Mouse (Mus musculus) CH12.LX (cell line): ENCODE data around the gene Kif26b. TPM values are rescaled to one million over a fixed set of nuclear protein-coding genes. Genes with fewer than 3 reads are reported as not detected.

ENCODE experiments used
- DNase-seq: peaks from one replicate; pipeline ENCODE4 v3.0.0-alpha.2; 2013; ENCODE audit errors: extremely low read depth
- H3K27ac ChIP-seq: 2 replicates; pipeline ENCODE4 v1.5.1; 2012; ENCODE audit warnings: low read depth, mild to moderate bottlenecking, control low read depth, moderate library complexity; ENCODE audit not compliant: insufficient read depth
- H3K27me3 ChIP-seq: replicated peaks from 2 replicates; pipeline ENCODE3; 2012; ENCODE audit warnings: inconsistent platforms
- H3K36me3 ChIP-seq, 2 experiments: replicated peaks in 1 of 2; 2 replicates each; pipeline versions ENCODE3 to v1.6.1; 2012; ENCODE audit warnings: inconsistent platforms in 1 of 2, low read length in 1 of 2, mild to moderate bottlenecking in 1 of 2, mixed read lengths in 1 of 2, moderate library complexity in 1 of 2; ENCODE audit not compliant: control insufficient read depth in 1 of 2, insufficient read depth in 1 of 2
- H3K4me1 ChIP-seq, 2 experiments: 2 replicates each; pipeline ENCODE4 v1.6.1; 2012; ENCODE audit warnings: inconsistent platforms in 1 of 2, moderate library complexity in 1 of 2; ENCODE audit not compliant: insufficient read depth in 2 of 2, control insufficient read depth in 1 of 2
- H3K4me2 ChIP-seq: 2 replicates; pipeline ENCODE4 v1.6.1; 2012; ENCODE audit warnings: low read depth, mild to moderate bottlenecking, control low read depth; ENCODE audit not compliant: poor library complexity, insufficient read depth, severe bottlenecking
- H3K4me3 ChIP-seq, 3 experiments: fragments of 150-350 bp in 1 of 3; sonication (generic) in 1 of 3; replicated peaks in 1 of 3; 2 replicates each; pipeline versions ENCODE3 to v1.5.1; 2011 to 2012; ENCODE audit warnings: low read depth in 2 of 3, low read length in 2 of 3, mild to moderate bottlenecking in 2 of 3, moderate library complexity in 2 of 3, control low read depth in 1 of 3, improper control_type of control experiment in 1 of 3, inconsistent platforms in 1 of 3, mixed read lengths in 1 of 3; ENCODE audit not compliant: poor library complexity in 1 of 3
- H3K79me2 ChIP-seq: replicated peaks from 2 replicates; pipeline ENCODE4 v1.6.1; 2012; ENCODE audit warnings: mild to moderate bottlenecking, moderate library complexity; ENCODE audit not compliant: control insufficient read depth, poor library complexity, insufficient read depth, severe bottlenecking; ENCODE audit errors: extremely low read depth
- H3K9ac ChIP-seq: 2 replicates; pipeline ENCODE4 v1.6.1; 2012; ENCODE audit warnings: low read depth, mild to moderate bottlenecking, control low read depth, moderate library complexity; ENCODE audit not compliant: insufficient read depth
- H3K9me3 ChIP-seq: replicated peaks from 2 replicates; pipeline ENCODE3; 2012; ENCODE audit warnings: low read length, inconsistent platforms, mixed read lengths
- CHD1 ChIP-seq: IDR thresholded peaks from 2 replicates; pipeline ENCODE4 v1.6.1; 2012; ENCODE audit warnings: low read depth, low read length, improper control_type of control experiment, inconsistent platforms
- CTCF ChIP-seq, 2 experiments: IDR thresholded peaks in 1 of 2; conservative IDR thresholded peaks in 1 of 2; 2 replicates each; pipeline ENCODE4 v1.5.1; 2011 to 2012; ENCODE audit warnings: low read depth in 2 of 2, low read length in 2 of 2, improper control_type of control experiment in 1 of 2, inconsistent platforms in 1 of 2, mild to moderate bottlenecking in 1 of 2, moderate library complexity in 1 of 2
- ELF1 ChIP-seq: IDR thresholded peaks from 2 replicates; pipeline ENCODE4 v1.6.1; 2014; ENCODE audit warnings: low read depth, mild to moderate bottlenecking, inconsistent platforms, low read length, improper control_type of control experiment
- EP300 ChIP-seq: IDR thresholded peaks from 2 replicates; pipeline ENCODE4 v1.6.1; 2011; ENCODE audit warnings: low read length, improper control_type of control experiment
- ETS1 ChIP-seq: conservative IDR thresholded peaks from 2 replicates; pipeline ENCODE4 v1.6.1; 2012; ENCODE audit warnings: low read depth, mild to moderate bottlenecking, inconsistent platforms, low read length, improper control_type of control experiment, moderate library complexity
- IRF4 ChIP-seq: IDR thresholded peaks from 2 replicates; pipeline ENCODE4 v1.6.1; 2014; ENCODE audit warnings: low read depth, mild to moderate bottlenecking, inconsistent platforms, low read length, improper control_type of control experiment
- KAT2A ChIP-seq: IDR thresholded peaks from 2 replicates; pipeline ENCODE4 v1.6.1; 2012; ENCODE audit warnings: low read length, improper control_type of control experiment, inconsistent platforms; ENCODE audit not compliant: insufficient replicate concordance
- MAX ChIP-seq: IDR thresholded peaks from 2 replicates; pipeline ENCODE4 v1.6.1; 2011; ENCODE audit warnings: low read length, improper control_type of control experiment
- MEF2A ChIP-seq: IDR thresholded peaks from 2 replicates; pipeline ENCODE4 v1.6.1; 2014; ENCODE audit warnings: low read depth, mild to moderate bottlenecking, inconsistent platforms, low read length, improper control_type of control experiment, borderline replicate concordance
- MYC ChIP-seq: IDR thresholded peaks from 2 replicates; pipeline ENCODE4 v1.6.1; 2011; ENCODE audit warnings: low read depth, mild to moderate bottlenecking, improper control_type of control experiment, low read length
- NELFE ChIP-seq: IDR thresholded peaks from 2 replicates; pipeline ENCODE4 v1.6.1; 2011; ENCODE audit warnings: low read depth, low read length, improper control_type of control experiment
- NRF1 ChIP-seq: IDR thresholded peaks from 2 replicates; pipeline ENCODE4 v1.6.1; 2014; ENCODE audit warnings: low read depth, mild to moderate bottlenecking, inconsistent platforms, low read length, improper control_type of control experiment, moderate library complexity
- POLR2AphosphoS2 ChIP-seq: IDR thresholded peaks from 2 replicates; pipeline ENCODE4 v1.6.1; 2011; ENCODE audit warnings: low read depth, low read length, improper control_type of control experiment
- RAD21 ChIP-seq: IDR thresholded peaks from 2 replicates; pipeline ENCODE4 v1.6.1; 2011; ENCODE audit warnings: low read depth, mild to moderate bottlenecking, low read length, improper control_type of control experiment, moderate library complexity
- RCOR1 ChIP-seq: conservative IDR thresholded peaks from 2 replicates; pipeline ENCODE4 v1.6.1; 2012; ENCODE audit warnings: low read depth, mild to moderate bottlenecking, inconsistent platforms, low read length, improper control_type of control experiment
- SIN3A ChIP-seq: IDR thresholded peaks from 2 replicates; pipeline ENCODE4 v1.6.1; 2012; ENCODE audit warnings: low read length, improper control_type of control experiment, inconsistent platforms
- TBP ChIP-seq: conservative IDR thresholded peaks from 2 replicates; pipeline ENCODE4 v1.6.1; 2011; ENCODE audit warnings: low read depth, low read length, improper control_type of control experiment
- TCF12 ChIP-seq: IDR thresholded peaks from 2 replicates; pipeline ENCODE4 v1.6.1; 2014; ENCODE audit warnings: low read depth, mild to moderate bottlenecking, inconsistent platforms, low read length, improper control_type of control experiment
- UBTF ChIP-seq: IDR thresholded peaks from 2 replicates; pipeline ENCODE4 v1.6.1; 2012; ENCODE audit warnings: low read depth, mild to moderate bottlenecking, inconsistent platforms, low read length, improper control_type of control experiment, moderate library complexity
- ZMIZ1 ChIP-seq: IDR thresholded peaks from 2 replicates; pipeline ENCODE4 v1.6.1; 2012; ENCODE audit warnings: low read depth, mild to moderate bottlenecking, inconsistent platforms, low read length, improper control_type of control experiment
- ZNF384 ChIP-seq: IDR thresholded peaks from 2 replicates; pipeline ENCODE4 v1.6.1; 2012; ENCODE audit warnings: low read depth, low read length, improper control_type of control experiment, inconsistent platforms
- dilution Hi-C: fragments of 300-500 bp; cut with MboI; formaldehyde crosslinking; loops from 2 replicates; pipeline ENCODE4 v1.14.3; 2020; ENCODE audit warnings: low sequenced_read_pairs; ENCODE audit not compliant: extremely low pct_unique_long_range_greater_than_20kb, extremely low pct_ligation_motif_present
- in situ Hi-C: fragments of 300-500 bp; cut with MboI; formaldehyde crosslinking; loops from 3 replicates; pipeline ENCODE4 v1.14.3; 2019; ENCODE audit warnings: low sequenced_read_pairs, low pct_ligation_motif_present, low pct_unique_long_range_greater_than_20kb, mixed read lengths
- polyA plus RNA-seq: library from polyadenylated mRNA; unstranded; fragments of >175 nt; gene quantifications from 2 replicates; pipeline ENCODE4 v1.2.1, GENCODE M21; 2012; ENCODE audit warnings: low read depth; ENCODE audit not compliant: insufficient read length
- total RNA-seq, 2 experiments: library from RNA; depleted of rRNA; stranded (reverse); fragments of 300-350 nt in 1 of 2; fragments of >200 nt in 1 of 2; gene quantifications; 2 replicates each; pipeline ENCODE4 v1.2.3; 2012 to 2014

Gene Kif26b
- total and polyA plus RNA-seq, 3 experiments: 0.09 TPM; not detected in 2

- H3K79me2 ChIP-seq: no peaks in the 10 kb centered on the region
- H3K9me3 ChIP-seq: peaks cover 2% of the 10 kb centered on the region
- H3K27ac ChIP-seq: no peak overlapping the region
- no peak overlapping the region for H3K4me3 ChIP-seq
- H3K4me2 ChIP-seq: no peak overlapping the region
- DNase-seq: no peak
- no peaks in the 10 kb centered on the region for H3K27me3 ChIP-seq
- H3K9ac ChIP-seq: no peak overlapping the region
- dilution Hi-C loops (no loop called here), in situ Hi-C loops (no loop called here)
- H3K4me1 ChIP-seq: peaks cover 0 to 17% of the 10 kb centered on the region in 2 experiments; a peak in 2 of 4 replicates
- TF ChIP-seq EP300 (no peak), MEF2A (no peak), ZMIZ1 (no peak), IRF4 (no peak), ETS1 (no peak)
- no peaks in the 10 kb centered on the region for H3K36me3 ChIP-seq
Observed at GRCm38 (mm10) chr1:178733035-178733434, 204.1 kb downstream of the Kif26b start.

GRCm38 (mm10) chr1:178734576-178734975, 205.7 kb downstream of the Kif26b start:
- Histone ChIP-seq H3K4me1 (peaks cover 0 to 14% of the 10 kb centered on the region in 2 experiments; a peak in 2 of 4 replicates), H3K9me3 (peaks cover 2% of the 10 kb centered on the region), H3K4me2 (no peak overlapping the region), H3K4me3 (no peak overlapping the region)
- TF ChIP-seq RAD21 (no peak), SIN3A (no peak), NRF1 (no peak), ETS1 (no peak), TCF12 (no peak), RCOR1 (no peak), KAT2A (no peak), TBP (no peak), MYC (no peak), ZMIZ1 (no peak), EP300 (no peak)
- TF ChIP-seq, all 38 proteins: peak for 0
- Histone ChIP-seq H3K9ac (no peak overlapping the region), H3K36me3 (no peaks in the 10 kb centered on the region), H3K27me3 (no peaks in the 10 kb centered on the region), H3K79me2 (no peaks in the 10 kb centered on the region), H3K27ac (no peak overlapping the region)
- dilution Hi-C loops (no loop called here), in situ Hi-C loops (no loop called here)
- no peak for DNase-seq

GRCm38 (mm10) chr1:178736931-178737330, 208.0 kb downstream of the Kif26b start:
- DNase-seq: no peak
- Histone ChIP-seq H3K4me2 (no peak overlapping the region), H3K27me3 (no peaks in the 10 kb centered on the region), H3K79me2 (no peaks in the 10 kb centered on the region), H3K36me3 (no peaks in the 10 kb centered on the region), H3K9me3 (no peaks in the 10 kb centered on the region), H3K27ac (no peak overlapping the region), H3K4me3 (no peak overlapping the region), H3K4me1 (peaks cover 0 to 14% of the 10 kb centered on the region in 2 experiments; a peak in 2 of 4 replicates), H3K9ac (no peak overlapping the region)
- in situ Hi-C loops: no loop called here
- no peak for TF ChIP-seq UBTF
- TF ChIP-seq ELF1: no peak
- TF ChIP-seq EP300: no peak
- no peak for TF ChIP-seq KAT2A
- TF ChIP-seq RCOR1: no peak
- TF ChIP-seq CTCF (conservative IDR thresholded peaks at IDR 0.05 in 1 of 2, IDR thresholded peaks at IDR 0.05 in 1 of 2; ENCODE audit: low read depth in 2 of 2, low read length in 2 of 2): no peak
- TF ChIP-seq POLR2AphosphoS2: no peak
- no peak for TF ChIP-seq ZNF384
- no peak for TF ChIP-seq CHD1
- no peak for TF ChIP-seq MAX
- TF ChIP-seq ETS1: no peak
- no peak for TF ChIP-seq NELFE
- no peak for TF ChIP-seq MYC
- dilution Hi-C loops: no loop called here
